Mouse (Mus musculus): ENCODE results near the gene Rcor3.

- TF ChIP-seq GATA1 (IDR thresholded peaks at IDR 0.05; ENCODE audit: low read length) (no peak), TAL1 (IDR thresholded peaks at IDR 0.05; ENCODE audit: low read length) (no peak)
Measured at GRCm38 (mm10) chr1:192090689-192091567, 46.9 kb downstream of the Rcor3 start.
